Mouse (Mus musculus): Measurements from ENCODE around the gene Unc45a.
A peak's percentile ranks its signal among the peaks of the same experiment; 100 is the strongest.

Gene Unc45a

GRCm38 (mm10) chr7:80340793-80341192 lies at the start of gene Unc45a:
Gene Unc45a, minus strand, starts transcription at chr7:80341005.
- DNase-seq, result peak; percentile 88

- peak; percentile 90 for DNase-seq
Measured at GRCm38 (mm10) chr7:80387633-80388543, 47.1 kb upstream of the Unc45a start, which contains the start of gene Fes. Gene Fes, minus strand, starts transcription at chr7:80387946.

- DNase-seq, result peak; percentile 53
Measured at GRCm38 (mm10) chr7:80387033-80387632, 46.3 kb upstream of the Unc45a start.

GRCm38 (mm10) chr7:80386235-80386930 lies 45.6 kb upstream of the Unc45a start:
- DNase-seq, result peak; percentile 96

GRCm38 (mm10) chr7:80382919-80383318 lies 42.1 kb upstream of the Unc45a start:
- DNase-seq, result no peak

- peak; percentile 56 for DNase-seq
Measured at GRCm38 (mm10) chr7:80379531-80379930, 38.7 kb upstream of the Unc45a start.

GRCm38 (mm10) chr7:80377471-80377870 lies 36.7 kb upstream of the Unc45a start:
- peak; percentile 86 for DNase-seq

- DNase-seq, result no peak
Measured at GRCm38 (mm10) chr7:80376192-80376591, 35.4 kb upstream of the Unc45a start.

- peak; percentile 62 for DNase-seq
Measured at GRCm38 (mm10) chr7:80375376-80376039, 34.7 kb upstream of the Unc45a start.

GRCm38 (mm10) chr7:80374733-80375132 lies 33.9 kb upstream of the Unc45a start:
- DNase-seq, result no peak

- DNase-seq, result no peak
Measured at GRCm38 (mm10) chr7:80374280-80374679, 33.5 kb upstream of the Unc45a start.

- no peak for DNase-seq
Measured at GRCm38 (mm10) chr7:80373850-80374249, 33.0 kb upstream of the Unc45a start.

GRCm38 (mm10) chr7:80373352-80373751 lies 32.5 kb upstream of the Unc45a start:
- no peak for DNase-seq

- DNase-seq, result no peak
Measured at GRCm38 (mm10) chr7:80372667-80373066, 31.9 kb upstream of the Unc45a start.

- DNase-seq, result no peak
Measured at GRCm38 (mm10) chr7:80372166-80372565, 31.4 kb upstream of the Unc45a start.

GRCm38 (mm10) chr7:80371041-80371751 lies 30.4 kb upstream of the Unc45a start, which contains the start of gene Man2a2:
Gene Man2a2, minus strand, starts transcription at chr7:80371375.
- DNase-seq, result peak; percentile 70

- DNase-seq, result peak; percentile 83
Measured at GRCm38 (mm10) chr7:80370649-80371040, 29.8 kb upstream of the Unc45a start.

GRCm38 (mm10) chr7:80369967-80370431 lies 29.2 kb upstream of the Unc45a start:
- DNase-seq, result peak; percentile 36

- no peak for DNase-seq
Measured at GRCm38 (mm10) chr7:80369461-80369860, 28.7 kb upstream of the Unc45a start.

- DNase-seq, result peak; percentile 32
Measured at GRCm38 (mm10) chr7:80368635-80369421, 28.0 kb upstream of the Unc45a start.

GRCm38 (mm10) chr7:80368009-80368408 lies 27.2 kb upstream of the Unc45a start:
- DNase-seq, result no peak

Measured in lung, postnatal 36 days (tissue).